Mouse (Mus musculus): ENCODE data around the gene Chrna7. TPM values are rescaled to one million over a fixed set of nuclear protein-coding genes. Genes with fewer than 3 reads are reported as not detected.

Gene Chrna7
- 10 to 100 TPM; 13.1 to 14.9 TPM for total RNA-seq (2021)
- long read RNA-seq, experiment 1, partial matches to known transcripts, result 0 of 5 reads
- long read RNA-seq, experiment 1, other reads (novel, unspliced or antisense), result 4 of 5 reads
- long read RNA-seq, experiment 2, partial matches to known transcripts, result 0 of 9 reads
- long read RNA-seq, experiment 2, other reads (novel, unspliced or antisense), result 5 of 9 reads

GRCm38 (mm10) chr7:63212084-63212723 is at the start of gene Chrna7:
TSS of gene Chrna7 (minus strand) at chr7:63212569.
- peak; percentile 88 to 92 for DNase-seq

- no peak for DNase-seq
These were observed 37.0 kb upstream of the Chrna7 start for GRCm38 (mm10) chr7:63249404-63249803.

GRCm38 (mm10) chr7:63237852-63238516 is 25.6 kb upstream of the Chrna7 start:
- DNase-seq, result no peak

- no peak for DNase-seq
These were observed 12.9 kb upstream of the Chrna7 start for GRCm38 (mm10) chr7:63225066-63225780.

- no peak for DNase-seq
These were observed 707 bp downstream of the Chrna7 start for GRCm38 (mm10) chr7:63211641-63212083.

GRCm38 (mm10) chr7:63209501-63209900 is 2.9 kb downstream of the Chrna7 start:
- peak in 1 of 2 experiments; percentile 7 for DNase-seq

- DNase-seq, result peak in 1 of 2 experiments; percentile 19
These were observed 5.2 kb downstream of the Chrna7 start for GRCm38 (mm10) chr7:63207137-63207536.

GRCm38 (mm10) chr7:63195560-63195959 is 16.8 kb downstream of the Chrna7 start:
- peak in 1 of 2 experiments; percentile 23 for DNase-seq

GRCm38 (mm10) chr7:63189647-63190534 is 22.5 kb downstream of the Chrna7 start:
- no peak for DNase-seq

- no peak for DNase-seq
These were observed 42.1 kb downstream of the Chrna7 start for GRCm38 (mm10) chr7:63170063-63170787.

GRCm38 (mm10) chr7:63164617-63165016 is 47.8 kb downstream of the Chrna7 start:
- no peak for DNase-seq

GRCm38 (mm10) chr7:63162272-63162864 is 50.0 kb downstream of the Chrna7 start:
- DNase-seq, result no peak

- no peak for DNase-seq
These were observed 59.1 kb downstream of the Chrna7 start for GRCm38 (mm10) chr7:63153239-63153638.

GRCm38 (mm10) chr7:63148740-63149139 is 63.6 kb downstream of the Chrna7 start:
- DNase-seq, result no peak

GRCm38 (mm10) chr7:63148321-63148720 is 64.0 kb downstream of the Chrna7 start:
- DNase-seq, result no peak

- no peak for DNase-seq
These were observed 89.8 kb downstream of the Chrna7 start for GRCm38 (mm10) chr7:63122547-63122946.

GRCm38 (mm10) chr7:63113671-63114070 is 98.7 kb downstream of the Chrna7 start:
- DNase-seq, result no peak

GRCm38 (mm10) chr7:63113252-63113651 is 99.1 kb downstream of the Chrna7 start:
- no peak for DNase-seq

GRCm38 (mm10) chr7:63109348-63109747 is 103.0 kb downstream of the Chrna7 start:
- DNase-seq, result no peak

GRCm38 (mm10) chr7:63085954-63086353 is 126.4 kb downstream of the Chrna7 start:
- DNase-seq, result no peak
